Mouse (Mus musculus) MEL (cell line): ENCODE measurements around the gene Map3k3.

ENCODE experiments used
- CHD1 ChIP-seq: IDR thresholded peaks from 2 replicates; pipeline ENCODE4 v1.6.1; 2012; ENCODE audit warnings: low read depth, mild to moderate bottlenecking, inconsistent platforms, low read length, improper control_type of control experiment
- CHD2 ChIP-seq: IDR thresholded peaks from 2 replicates; pipeline ENCODE4 v1.6.1; 2011; ENCODE audit warnings: low read length, improper control_type of control experiment

- TF ChIP-seq CHD2 (no peak), CHD1 (no peak)
Measured at GRCm38 (mm10) chr11:106154091-106154490, 69.7 kb downstream of the Map3k3 start.
